Mouse (Mus musculus) MEL (cell line): ENCODE results near the gene Ncstn. TPM values are rescaled to one million over a fixed set of nuclear protein-coding genes. Genes with fewer than 3 reads are reported as not detected.

Experiments used
- DNase-seq: peaks from one replicate; pipeline ENCODE4 v3.0.0; 2011; ENCODE audit warnings: low read depth, low spot score
- H3K27ac ChIP-seq: 2 replicates; pipeline ENCODE4 v1.5.1; 2012; ENCODE audit warnings: low read depth, mild to moderate bottlenecking, control low read depth, low read length, moderate library complexity; ENCODE audit not compliant: control insufficient read depth
- H3K27me3 ChIP-seq, 2 experiments: fragments of 150-350 bp in 1 of 2; sonication (generic) in 1 of 2; 2 replicates each; pipeline ENCODE4 v1.6.1; 2012; ENCODE audit warnings: low read length in 2 of 2, mild to moderate bottlenecking in 2 of 2, improper control_type of control experiment in 1 of 2, moderate library complexity in 1 of 2; ENCODE audit not compliant: insufficient read depth in 2 of 2, control insufficient read depth in 1 of 2
- H3K36me3 ChIP-seq, 2 experiments: 2 replicates each; pipeline ENCODE4 v1.6.1; 2012 to 2014; ENCODE audit warnings: low read length in 2 of 2, improper control_type of control experiment in 1 of 2, inconsistent platforms in 1 of 2, mild to moderate bottlenecking in 1 of 2; ENCODE audit not compliant: insufficient read depth in 2 of 2, control insufficient read depth in 1 of 2
- H3K4me1 ChIP-seq, 2 experiments: fragments of 150-350 bp in 1 of 2; sonication (generic) in 1 of 2; 2 replicates each; pipeline ENCODE4 v1.6.1; 2012; ENCODE audit warnings: low read length in 2 of 2, improper control_type of control experiment in 1 of 2, mild to moderate bottlenecking in 1 of 2; ENCODE audit not compliant: insufficient read depth in 2 of 2, control insufficient read depth in 1 of 2
- H3K4me3 ChIP-seq, 2 experiments: fragments of 150-350 bp in 1 of 2; sonication (generic) in 1 of 2; 2 replicates each; pipeline ENCODE4 v1.5.1; 2012; ENCODE audit warnings: low read depth in 2 of 2, low read length in 2 of 2, mild to moderate bottlenecking in 2 of 2, moderate library complexity in 2 of 2, control low read depth in 1 of 2, improper control_type of control experiment in 1 of 2; ENCODE audit not compliant: control insufficient read depth in 1 of 2, insufficient read depth in 1 of 2
- H3K79me2 ChIP-seq: 2 replicates; pipeline ENCODE4 v1.6.1; 2012; ENCODE audit warnings: mild to moderate bottlenecking, low read length, moderate library complexity; ENCODE audit not compliant: control insufficient read depth, poor library complexity, insufficient read depth
- H3K9ac ChIP-seq: 2 replicates; pipeline ENCODE4 v1.6.1; 2012; ENCODE audit warnings: low read depth, mild to moderate bottlenecking, control low read depth, low read length, moderate library complexity; ENCODE audit not compliant: control insufficient read depth, poor library complexity, severe bottlenecking
- H3K9me3 ChIP-seq: fragments of 150-350 bp; sonication (generic); replicated peaks from 2 replicates; pipeline ENCODE4 v1.6.1; 2012; ENCODE audit warnings: mild to moderate bottlenecking, low read length, improper control_type of control experiment, moderate library complexity; ENCODE audit not compliant: insufficient read depth
- BHLHE40 ChIP-seq: IDR thresholded peaks from 2 replicates; pipeline ENCODE4 v1.6.1; 2012; ENCODE audit warnings: low read depth, mild to moderate bottlenecking, inconsistent platforms, low read length, improper control_type of control experiment, borderline replicate concordance
- CTCF ChIP-seq, 3 experiments: IDR thresholded peaks in 2 of 3; conservative IDR thresholded peaks in 1 of 3; 2 replicates each; pipeline ENCODE4 v1.5.1; 2011 to 2012; ENCODE audit warnings: low read length in 3 of 3, low read depth in 2 of 3, mild to moderate bottlenecking in 2 of 3, improper control_type of control experiment in 1 of 3, inconsistent platforms in 1 of 3, mixed read lengths in 1 of 3, moderate library complexity in 1 of 3; ENCODE audit not compliant: control insufficient read depth in 1 of 3, insufficient read depth in 1 of 3, poor library complexity in 1 of 3, severe bottlenecking in 1 of 3
- E2F4 ChIP-seq: IDR thresholded peaks from 2 replicates; pipeline ENCODE4 v1.6.1; 2011; ENCODE audit warnings: low read depth, low read length, improper control_type of control experiment, borderline replicate concordance
- ELF1 ChIP-seq: IDR thresholded peaks from 2 replicates; pipeline ENCODE4 v1.6.1; 2014; ENCODE audit warnings: low read depth, mild to moderate bottlenecking, inconsistent platforms, low read length, improper control_type of control experiment, moderate library complexity
- EP300 ChIP-seq, 2 experiments: IDR thresholded peaks; 2 replicates each; pipeline ENCODE4 v1.6.1; 2011; ENCODE audit warnings: improper control_type of control experiment in 2 of 2, low read length in 2 of 2, low read depth in 1 of 2, mild to moderate bottlenecking in 1 of 2
- ETS1 ChIP-seq: IDR thresholded peaks from 2 replicates; pipeline ENCODE4 v1.6.1; 2012; ENCODE audit warnings: low read depth, mild to moderate bottlenecking, inconsistent platforms, low read length, improper control_type of control experiment, moderate library complexity
- GABPA ChIP-seq: IDR thresholded peaks from 2 replicates; pipeline ENCODE4 v1.6.1; 2012; ENCODE audit warnings: low read depth, mild to moderate bottlenecking, inconsistent platforms, low read length, improper control_type of control experiment, moderate library complexity
- GATA1 ChIP-seq: IDR thresholded peaks from 2 replicates; pipeline ENCODE4 v1.6.1; 2011; ENCODE audit warnings: low read depth, low read length, improper control_type of control experiment
- HCFC1 ChIP-seq: IDR thresholded peaks from 2 replicates; pipeline ENCODE4 v1.6.1; 2012; ENCODE audit warnings: low read depth, mild to moderate bottlenecking, inconsistent platforms, low read length, improper control_type of control experiment, moderate library complexity
- KAT2A ChIP-seq: conservative IDR thresholded peaks from 2 replicates; pipeline ENCODE4 v1.6.1; 2012; ENCODE audit warnings: low read depth, low read length, improper control_type of control experiment, inconsistent platforms
- MEF2A ChIP-seq: IDR thresholded peaks from 2 replicates; pipeline ENCODE4 v1.6.1; 2014; ENCODE audit warnings: low read depth, mild to moderate bottlenecking, inconsistent platforms, low read length, improper control_type of control experiment; ENCODE audit not compliant: poor library complexity, insufficient replicate concordance, severe bottlenecking; ENCODE audit errors: extremely low read depth
- MYB ChIP-seq: IDR thresholded peaks from 2 replicates; pipeline ENCODE4 v1.6.1; 2011; ENCODE audit warnings: mild to moderate bottlenecking, low read depth, low read length, improper control_type of control experiment
- NRF1 ChIP-seq: IDR thresholded peaks from 2 replicates; pipeline ENCODE4 v1.6.1; 2014; ENCODE audit warnings: low read depth, mild to moderate bottlenecking, inconsistent platforms, low read length, improper control_type of control experiment, moderate library complexity; ENCODE audit not compliant: poor library complexity, insufficient read depth, severe bottlenecking
- POLR2AphosphoS5 ChIP-seq: IDR thresholded peaks from 2 replicates; pipeline ENCODE4 v1.6.1; 2012; ENCODE audit warnings: low read depth, borderline replicate concordance, mild to moderate bottlenecking, inconsistent platforms, low read length, moderate library complexity, mixed read lengths
- RAD21 ChIP-seq: IDR thresholded peaks from 2 replicates; pipeline ENCODE4 v1.6.1; 2011; ENCODE audit warnings: mild to moderate bottlenecking, low read depth, low read length, improper control_type of control experiment
- SIN3A ChIP-seq: IDR thresholded peaks from 2 replicates; pipeline ENCODE4 v1.6.1; 2012; ENCODE audit warnings: low read length, improper control_type of control experiment, inconsistent platforms
- TBP ChIP-seq: IDR thresholded peaks from 2 replicates; pipeline ENCODE4 v1.8.0; 2011; ENCODE audit warnings: low read depth, low read length, improper control_type of control experiment
- USF2 ChIP-seq, 2 experiments: IDR thresholded peaks; 2 replicates each; pipeline ENCODE4 v1.6.1; 2011 to 2012; ENCODE audit warnings: improper control_type of control experiment in 2 of 2, low read length in 2 of 2, borderline replicate concordance in 1 of 2, inconsistent platforms in 1 of 2, low read depth in 1 of 2, mild to moderate bottlenecking in 1 of 2; ENCODE audit not compliant: insufficient read depth in 1 of 2
- ZC3H11A ChIP-seq: IDR thresholded peaks from 2 replicates; pipeline ENCODE4 v1.6.1; 2012; ENCODE audit warnings: low read depth, mild to moderate bottlenecking, inconsistent platforms, low read length, improper control_type of control experiment
- ZKSCAN1 ChIP-seq: IDR thresholded peaks from 2 replicates; pipeline ENCODE4 v1.6.1; 2012; ENCODE audit warnings: low read depth, mild to moderate bottlenecking, inconsistent platforms, low read length, improper control_type of control experiment, moderate library complexity
- polyA plus RNA-seq, 2 experiments: library from polyadenylated mRNA; stranded (reverse) in 1 of 2; unstranded in 1 of 2; fragments of >175 nt in 1 of 2; fragments of >200 nt in 1 of 2; gene quantifications; 2 replicates each; pipeline versions ENCODE4 v1.2.1 to v1.2.4; 2012; ENCODE audit warnings: low replicate concordance in 2 of 2, low read depth in 1 of 2; ENCODE audit not compliant: insufficient read length in 2 of 2, insufficient read depth in 1 of 2, missing spikeins in 1 of 2
- total RNA-seq: library from RNA; depleted of rRNA; stranded (reverse); fragments of 300-350 nt; gene quantifications from 2 replicates; pipeline ENCODE4 v1.2.3, GENCODE M21; 2012

The Ncstn gene
- total and polyA plus RNA-seq, 3 experiments = 9.9 to 38.5 TPM; not detected in 1

DNA sequence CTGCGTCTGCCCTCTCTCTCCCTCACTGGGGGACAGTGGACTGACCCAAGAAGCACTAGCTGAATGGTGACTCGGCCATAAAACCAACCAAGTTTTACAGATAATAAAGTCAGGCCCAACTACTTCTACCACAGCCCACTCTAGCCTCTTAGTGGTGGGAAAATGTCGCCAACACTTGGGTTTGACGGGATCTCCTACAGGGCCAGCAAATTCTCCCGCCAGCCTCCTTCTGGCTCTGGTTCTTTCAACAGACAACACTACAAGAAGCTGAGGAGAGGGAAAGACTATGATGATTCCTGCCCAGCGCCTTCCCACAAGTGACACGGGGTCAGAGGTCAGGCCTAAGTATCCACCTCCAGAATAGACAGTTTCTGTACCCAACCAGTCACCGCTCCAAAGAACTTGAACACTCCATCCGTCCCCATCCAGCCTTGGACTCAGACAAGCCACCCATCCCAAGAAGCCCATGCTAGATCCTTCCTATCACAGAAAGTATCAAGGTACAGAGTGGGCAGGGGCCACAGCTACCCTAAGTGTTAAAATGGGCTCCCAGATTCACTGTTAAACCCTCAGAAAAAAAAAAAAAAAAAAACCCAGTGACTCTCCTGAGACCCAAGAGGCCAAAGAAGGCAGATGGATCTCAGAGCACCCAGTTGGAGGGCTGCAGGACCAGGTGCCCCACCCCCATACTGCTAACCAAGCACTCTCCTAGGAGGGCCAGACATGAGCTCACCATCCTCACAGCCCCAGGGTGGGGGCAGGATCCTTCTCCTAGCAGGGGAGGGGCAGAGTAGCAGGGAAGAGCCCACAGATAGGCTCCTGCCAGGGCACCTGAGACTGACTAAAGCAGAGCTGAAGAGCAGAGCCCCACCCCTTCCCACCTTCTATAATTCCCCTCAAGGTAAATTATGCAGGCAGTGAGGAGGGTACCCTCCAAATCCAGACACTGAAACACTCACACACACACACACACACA, 64.0 kb downstream of the Ncstn start:
- no peak overlapping the region for H3K9ac ChIP-seq
- no peaks in the 10 kb centered on the region for H3K79me2 ChIP-seq
- TF ChIP-seq SIN3A = no peak
- no peak for TF ChIP-seq GATA1
- TF ChIP-seq ELF1 = no peak
- TF ChIP-seq ZC3H11A = no peak
- no peak for TF ChIP-seq KAT2A
- no peak for TF ChIP-seq MYB
- TF ChIP-seq TBP = no peak
- no peak for TF ChIP-seq EP300 (IDR thresholded peaks at IDR 0.05; ENCODE audit: low read depth in 1 of 2, low read length in 2 of 2)
- no peak for TF ChIP-seq USF2 (IDR thresholded peaks at IDR 0.05; ENCODE audit: borderline replicate concordance in 1 of 2, insufficient read depth in 1 of 2, low read depth in 1 of 2, low read length in 2 of 2)
- no peak for TF ChIP-seq GABPA
- no peak for TF ChIP-seq ETS1
- TF ChIP-seq CTCF (IDR thresholded peaks at IDR 0.05 in 2 of 3, conservative IDR thresholded peaks at IDR 0.05 in 1 of 3; ENCODE audit: control insufficient read depth in 1 of 3, insufficient read depth in 1 of 3, low read depth in 2 of 3, low read length in 3 of 3, poor library complexity in 1 of 3, severe bottlenecking in 1 of 3) = no peak
- TF ChIP-seq POLR2AphosphoS5 = no peak
- no peak for TF ChIP-seq NRF1
- no peak for TF ChIP-seq MEF2A
- no peak for TF ChIP-seq E2F4
- TF ChIP-seq ZKSCAN1 = no peak
- no peak for TF ChIP-seq HCFC1
- TF ChIP-seq BHLHE40 = no peak
- no peak for TF ChIP-seq RAD21
- no peaks in the 10 kb centered on the region for H3K4me1 ChIP-seq
- no peak overlapping the region for H3K27ac ChIP-seq
- no peak overlapping the region for H3K4me3 ChIP-seq
- no peaks in the 10 kb centered on the region for H3K36me3 ChIP-seq
- DNase-seq = no peak
- no peaks in the 10 kb centered on the region for H3K9me3 ChIP-seq
- no peaks in the 10 kb centered on the region for H3K27me3 ChIP-seq
